Mouse (Mus musculus) colon, adult 2 months (tissue): Measurements from ENCODE around the gene Tnnt2. TPM values are rescaled to one million over a fixed set of nuclear protein-coding genes. Genes with fewer than 3 reads are reported as not detected.

Experiments
- polyA plus RNA-seq: library from polyadenylated mRNA; depleted of rRNA; stranded (reverse); fragments of >200 nt; gene quantifications from 2 replicates; pipeline ENCODE4 v1.2.3, GENCODE M21; 2012; rRNA removed

The Tnnt2 gene
- polyA plus RNA-seq = 2.1 and 2.2 TPM in 2 replicates

DNA sequence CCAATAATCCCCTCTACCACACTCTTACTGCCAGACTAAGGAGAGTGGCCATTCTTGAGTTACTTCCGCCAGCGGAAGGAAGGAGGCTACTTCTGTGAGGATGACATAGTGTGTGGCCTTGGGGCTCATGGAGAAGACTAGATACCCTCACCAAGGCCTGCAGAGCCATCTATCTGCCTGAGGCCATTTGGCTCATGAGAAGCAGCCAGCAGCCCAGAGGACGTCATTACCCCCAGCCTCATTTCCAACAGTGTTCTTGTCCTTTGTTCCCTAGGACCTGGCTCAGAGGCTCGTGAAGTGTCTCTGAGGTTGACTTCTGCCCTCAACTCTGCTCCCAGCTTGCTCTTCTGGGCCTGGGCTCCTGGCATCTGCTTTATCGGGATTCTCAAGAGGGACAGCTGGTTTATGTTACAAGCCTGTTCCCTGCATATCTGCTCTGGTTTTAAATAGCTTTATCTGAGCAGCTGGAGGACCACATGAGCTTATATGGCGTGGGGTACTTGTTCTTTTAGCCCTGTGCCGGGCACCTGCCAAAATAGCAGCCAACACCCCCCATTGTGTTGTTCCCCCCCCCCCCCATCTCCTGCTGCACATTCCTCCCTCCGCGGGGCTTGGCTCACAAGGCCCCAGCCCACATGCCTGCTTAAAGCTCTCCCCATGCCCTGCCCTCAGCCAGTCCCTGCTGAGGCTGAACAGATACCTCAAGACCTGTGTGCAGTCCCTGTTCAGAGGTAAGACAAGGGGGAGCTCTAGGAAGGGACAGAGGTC is at the start of gene Tnnt2:
Gene Tnnt2, plus strand, starts transcription at position 639 of the 768 bp plus-strand sequence.

DNA sequence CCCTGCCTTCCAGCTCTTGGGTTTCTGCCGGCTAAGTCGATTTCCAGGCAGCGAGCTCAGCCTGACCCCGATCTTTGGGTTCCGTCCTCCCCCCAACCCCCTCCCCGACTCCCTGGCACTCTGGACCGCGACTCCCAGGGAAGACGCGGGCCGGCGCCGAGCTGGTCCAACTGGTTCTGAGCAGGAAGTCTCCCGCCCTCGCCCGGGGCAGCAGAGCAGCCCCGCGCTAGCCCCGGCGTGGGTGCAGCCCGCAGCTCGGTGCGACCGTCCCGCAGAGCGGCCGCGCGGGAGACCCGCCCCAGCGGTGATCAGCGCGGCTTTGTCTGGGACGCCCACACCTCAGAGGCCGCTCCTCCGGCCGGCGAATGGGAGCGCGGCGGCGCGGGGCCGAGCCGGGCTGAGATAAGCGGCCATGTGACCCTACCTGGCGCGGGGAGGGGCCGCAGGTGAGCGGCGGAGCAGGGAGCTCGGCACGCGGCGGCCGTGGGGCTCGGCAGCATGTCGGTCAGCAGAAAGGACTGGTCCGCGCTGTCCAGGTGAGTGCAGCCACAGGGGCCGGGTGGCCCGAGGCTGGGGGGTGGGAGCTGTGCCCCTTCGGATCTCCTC is 17.6 kb upstream of the Tnnt2 start, which contains the start of gene Lad1:
Gene Lad1, plus strand, starts transcription at position 118 of the 606 bp plus-strand sequence.

Other genes with a start within 250 kb of the Tnnt2 start
- 11.0 and 12.4 TPM in 2 replicates for gene Nav1, start 229.1 kb upstream of the Tnnt2 start, polyA plus RNA-seq
- gene Csrp1, start 116.3 kb upstream of the Tnnt2 start, polyA plus RNA-seq = 604 and 753 TPM in 2 replicates
- 42.1 and 43.9 TPM in 2 replicates for gene Phlda3, start 70.2 kb upstream of the Tnnt2 start, polyA plus RNA-seq
- gene Tnni1, start 56.9 kb upstream of the Tnnt2 start, polyA plus RNA-seq = 53.9 and 73.6 TPM in 2 replicates
- 344 and 348 TPM in 2 replicates for gene Lad1, start 17.8 kb upstream of the Tnnt2 start, polyA plus RNA-seq
- gene Pkp1, start 82.9 kb downstream of the Tnnt2 start, polyA plus RNA-seq = 16.3 and 20.7 TPM in 2 replicates
- 0.38 and 0.43 TPM in 2 replicates for gene Igfn1, start 170.0 kb downstream of the Tnnt2 start, polyA plus RNA-seq
- 44.3 and 45.8 TPM in 2 replicates for gene Tmem9, start 171.8 kb downstream of the Tnnt2 start, polyA plus RNA-seq
- gene Ascl5, start 214.4 kb downstream of the Tnnt2 start, polyA plus RNA-seq = not detected in 2 replicates
- 1.8 and 2.0 TPM in 2 replicates for gene Cacna1s, start 216.4 kb downstream of the Tnnt2 start, polyA plus RNA-seq